Mouse (Mus musculus) retina, adult 2 months (tissue): ENCODE results near the gene Eif6.

Experiments used
- DNase-seq: peaks from one replicate; pipeline ENCODE4 v3.0.0-alpha.2; 2012; ENCODE audit warnings: low read depth, low spot score

Eif6 gene

DNA sequence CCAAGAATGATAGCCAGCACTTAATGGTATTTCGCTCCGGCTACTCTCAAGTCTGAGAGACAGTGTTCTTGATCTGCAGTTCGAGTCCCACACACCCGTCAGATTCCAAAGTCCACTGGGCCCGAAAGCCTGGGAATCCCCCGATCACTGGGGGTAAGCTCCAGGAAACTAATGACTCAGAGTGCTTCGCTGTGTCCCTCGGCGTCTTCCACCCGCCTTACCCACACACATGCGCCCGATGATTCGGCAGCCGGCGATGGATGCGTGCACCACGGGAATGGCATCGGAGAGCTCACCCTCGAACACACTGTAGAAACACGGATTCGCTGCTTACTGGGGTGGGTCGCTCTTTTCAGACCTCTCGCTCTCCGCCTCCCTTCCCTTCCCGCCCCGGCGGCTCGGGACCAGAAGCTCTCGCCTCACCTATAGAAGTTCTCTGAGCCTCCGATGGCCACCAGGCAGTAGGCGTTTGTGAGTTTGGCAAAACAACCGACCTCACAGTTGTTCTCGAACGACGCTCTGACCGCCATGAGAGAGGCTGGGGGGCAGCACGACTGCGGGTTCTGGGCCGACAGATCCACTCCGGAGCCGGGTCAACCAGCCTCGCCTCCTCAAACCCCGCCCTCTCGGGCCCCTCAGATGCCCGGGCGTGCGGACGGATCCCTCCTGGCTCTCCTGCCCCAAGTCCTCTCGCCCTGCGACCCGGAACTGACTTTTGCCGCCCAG lies 658 bp downstream of the Eif6 start:
- no peak for DNase-seq

DNA sequence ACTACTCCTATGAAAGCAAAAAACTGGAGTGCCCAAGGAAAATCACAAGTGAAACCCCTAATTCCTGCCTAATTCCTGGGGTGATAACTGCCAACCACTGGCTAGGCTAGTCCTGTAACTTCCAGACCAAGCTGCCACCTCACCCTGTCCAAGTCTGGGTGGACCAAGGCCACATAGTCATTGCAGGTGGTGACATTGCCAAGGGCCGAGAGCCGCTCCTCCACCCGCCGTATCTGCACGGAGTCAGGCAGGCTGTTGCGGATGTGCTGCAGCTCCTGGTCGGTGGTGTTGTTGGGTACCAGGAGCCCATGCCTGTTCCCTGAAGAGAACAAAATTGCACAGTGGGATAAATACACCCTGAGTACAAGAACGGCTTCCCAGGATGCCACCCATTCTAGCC lies 3.0 kb downstream of the Eif6 start:
- DNase-seq, result no peak

DNA sequence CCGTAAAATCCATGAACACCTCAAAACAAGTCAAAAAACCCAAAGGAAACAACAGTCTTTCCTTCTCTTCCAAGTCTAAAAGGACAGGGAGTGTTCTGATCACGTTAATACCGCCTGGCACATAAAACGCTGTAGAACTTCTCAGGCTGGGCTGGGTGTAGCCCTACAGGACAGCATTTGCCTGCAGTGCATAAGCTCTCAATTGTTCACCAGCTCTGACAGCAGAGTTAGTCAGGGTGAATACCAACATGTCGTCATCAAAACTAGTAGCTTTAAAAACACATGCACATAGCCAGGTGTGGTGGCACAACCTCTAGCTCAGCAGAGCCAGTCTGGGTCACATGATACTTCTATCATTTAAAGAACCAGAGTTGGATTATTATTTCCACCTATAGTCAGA lies 5.9 kb downstream of the Eif6 start:
- DNase-seq, result no peak

DNA sequence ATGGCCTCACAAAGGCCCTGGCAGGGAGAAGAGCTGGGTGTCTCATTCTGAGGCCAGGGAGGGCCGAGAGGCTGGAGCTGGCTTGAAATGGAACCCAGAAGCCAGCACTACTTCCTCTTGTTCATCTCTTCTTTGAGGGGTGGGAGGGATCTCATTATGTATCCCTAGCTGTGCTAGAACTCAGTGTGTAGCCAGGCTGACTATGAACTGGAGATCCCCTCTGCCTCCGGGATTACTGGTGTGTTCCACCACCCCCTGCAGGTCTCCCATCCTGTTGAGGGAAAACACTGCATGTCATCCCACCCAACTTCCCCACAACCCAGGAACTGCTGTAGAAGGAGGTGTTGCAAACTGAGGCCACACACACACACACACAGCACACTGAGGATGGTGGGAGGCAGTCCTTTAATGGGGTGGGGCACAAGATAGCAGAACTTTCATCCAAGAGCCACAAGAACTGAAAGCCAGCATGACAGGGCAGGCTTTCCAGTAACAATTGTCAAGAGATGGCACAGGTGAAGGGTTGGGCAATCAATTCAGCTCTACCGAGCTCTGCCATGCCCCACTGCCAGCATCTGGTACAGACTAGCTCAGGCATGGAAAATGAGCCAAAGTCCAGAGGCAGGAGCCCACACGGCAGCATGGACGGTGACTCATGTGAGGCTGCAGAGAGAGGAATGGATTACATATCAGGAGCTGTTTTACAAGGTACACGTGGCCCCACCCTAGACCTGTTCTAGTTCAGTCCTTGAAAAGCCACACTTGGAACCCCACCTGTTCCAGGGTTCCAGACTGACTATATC lies 7.1 kb downstream of the Eif6 start:
- DNase-seq, result no peak

DNA sequence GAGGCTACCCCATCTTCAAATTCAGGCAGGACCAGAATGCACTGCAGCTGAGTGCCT lies 7.5 kb downstream of the Eif6 start, which contains the start of gene BC029722:
Gene BC029722 (minus strand): TSS at position 35 of the 57 bp plus-strand sequence.
- no peak for DNase-seq

DNA sequence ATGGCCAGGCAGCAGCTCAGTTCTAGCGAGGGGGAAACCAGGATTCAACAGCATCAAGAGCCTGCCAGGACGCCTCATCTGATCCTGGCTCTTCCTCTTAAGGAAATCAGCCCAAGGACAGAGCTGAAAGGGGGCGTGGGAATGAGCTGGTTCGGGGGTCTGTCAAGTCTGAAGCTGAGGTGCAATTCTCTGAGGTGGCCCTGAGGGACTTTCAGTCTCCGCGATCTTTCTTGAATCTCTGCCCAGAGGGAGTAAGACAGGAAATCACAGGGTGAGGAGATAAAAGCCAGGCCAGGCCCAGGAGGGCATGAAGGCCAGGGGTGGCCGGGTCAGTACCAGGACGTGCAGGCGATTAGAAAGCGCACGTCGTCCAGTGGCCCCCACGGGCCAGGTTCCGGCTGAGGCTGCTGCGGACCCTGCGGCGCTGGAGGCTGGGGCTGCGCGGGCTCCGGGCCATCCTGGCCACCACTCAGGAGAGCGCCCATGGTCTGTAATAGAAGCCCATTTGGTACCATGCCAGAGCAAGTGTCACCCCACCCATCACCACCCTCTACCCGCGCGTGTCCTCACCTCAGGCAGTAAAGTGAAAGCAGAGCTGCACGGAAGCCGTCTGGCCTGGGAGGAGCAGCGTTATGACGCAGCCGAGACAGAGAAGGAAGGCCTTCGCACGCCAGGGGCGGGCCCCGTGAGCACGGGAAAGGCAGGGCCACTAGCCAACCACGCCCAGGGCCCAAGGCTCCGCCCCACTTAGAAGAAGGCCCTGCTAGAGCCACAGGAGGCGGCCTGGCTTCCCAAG lies 7.9 kb downstream of the Eif6 start:
- peak; percentile 77 for DNase-seq

DNA sequence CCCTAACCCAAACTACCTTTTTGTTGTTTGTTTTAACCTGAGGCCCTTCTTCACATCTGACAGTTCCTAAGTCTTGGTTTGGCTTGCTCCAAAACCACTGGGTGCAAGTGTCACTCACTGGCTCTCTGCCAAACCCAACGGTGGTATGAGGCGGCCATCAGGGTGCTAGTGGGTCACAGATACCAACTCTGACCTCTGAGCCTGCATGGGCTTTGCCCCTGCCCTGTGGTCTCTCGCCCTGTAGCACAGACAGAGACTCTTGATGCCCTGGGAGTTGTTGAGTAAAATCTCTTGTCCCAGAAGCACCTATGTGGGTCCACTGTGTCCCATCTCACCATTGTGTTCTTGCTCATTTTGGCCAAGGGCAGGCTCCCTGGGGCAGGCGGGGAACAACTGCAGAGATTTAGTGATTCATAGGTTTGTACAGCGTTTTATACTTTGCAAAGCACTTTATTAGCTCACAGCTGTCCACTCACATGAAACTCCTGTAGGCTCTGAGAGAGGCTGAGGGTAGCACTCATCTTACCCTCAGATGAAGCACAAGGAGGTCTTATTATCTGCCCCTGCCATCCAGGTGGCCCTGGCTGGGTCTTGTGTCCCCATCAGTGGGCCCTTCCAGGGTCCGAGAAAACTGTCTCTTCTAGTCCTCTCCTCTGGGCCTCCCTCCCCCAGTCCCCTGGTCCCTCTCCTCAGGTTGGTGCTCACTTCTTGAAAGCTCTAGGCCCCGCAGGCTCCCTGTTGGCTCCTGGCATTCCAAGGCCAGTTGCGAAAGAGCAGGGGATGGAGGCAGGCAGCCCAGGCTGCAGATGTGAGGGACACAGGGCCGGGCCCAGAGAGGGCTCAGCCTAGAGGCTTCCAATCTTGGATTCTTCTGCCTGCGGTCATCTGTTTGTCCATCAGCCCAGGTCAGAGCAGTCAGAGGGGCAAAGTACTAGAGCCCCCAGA lies 9.2 kb downstream of the Eif6 start:
- no peak for DNase-seq

DNA sequence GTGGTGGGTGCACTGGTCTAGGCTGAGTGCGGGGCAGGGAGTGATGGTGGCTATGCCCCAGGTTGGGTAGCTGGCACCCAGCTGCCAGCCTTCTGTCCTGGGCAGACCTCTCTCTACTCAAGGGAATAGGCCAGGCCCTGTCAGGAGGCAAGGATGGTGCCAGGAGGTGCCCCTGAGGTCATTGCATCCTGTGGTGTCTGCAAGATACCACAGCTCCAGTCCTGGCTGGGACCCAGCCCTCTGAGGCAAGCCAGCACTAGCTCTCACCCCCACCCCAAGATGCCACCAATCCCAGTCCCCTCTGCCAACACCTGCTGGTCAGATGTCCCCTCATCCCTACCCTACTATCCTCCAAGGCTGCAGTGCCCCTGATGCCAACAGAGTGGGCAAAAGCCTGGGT lies 10.5 kb downstream of the Eif6 start:
- no peak for DNase-seq

DNA sequence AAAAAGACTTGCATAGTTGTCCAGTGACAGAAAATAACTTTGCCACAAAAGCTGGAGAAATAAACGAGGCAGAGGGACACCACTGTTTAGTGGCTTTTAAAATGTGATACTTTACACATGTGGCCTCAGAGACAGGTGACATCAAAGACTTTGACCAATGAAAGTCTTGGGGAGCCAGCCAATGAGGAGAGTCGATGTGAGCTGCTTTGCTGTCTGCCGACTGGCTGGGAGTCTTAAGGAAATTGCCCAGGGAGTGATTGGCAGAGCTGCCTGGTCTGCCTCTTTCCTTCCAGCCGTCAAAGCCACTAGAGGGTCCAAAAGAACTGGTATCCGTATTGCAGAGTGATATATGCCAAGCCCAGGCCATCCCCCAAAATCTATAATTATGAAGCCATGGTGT lies 11.9 kb downstream of the Eif6 start:
- no peak for DNase-seq

DNA sequence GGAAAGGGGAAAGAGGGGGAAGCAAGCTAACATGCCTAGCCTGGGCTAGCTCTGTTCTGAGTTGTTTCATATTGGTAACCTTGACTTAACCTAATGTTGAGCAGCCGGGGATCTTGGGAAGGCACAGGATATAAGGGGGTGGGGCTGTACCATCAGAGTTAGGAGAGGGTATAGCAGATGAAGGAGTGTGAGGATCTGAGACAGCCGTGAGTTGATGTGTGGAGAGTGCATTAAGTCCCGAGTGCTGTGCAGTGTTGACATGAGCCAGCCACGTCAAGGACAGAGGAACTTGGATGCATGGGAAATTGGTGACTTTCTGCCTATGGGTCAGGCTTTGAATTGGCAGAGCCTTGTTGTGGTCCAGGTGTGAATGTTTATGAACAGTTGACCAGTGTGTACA lies 14.1 kb downstream of the Eif6 start:
- DNase-seq, result no peak

DNA sequence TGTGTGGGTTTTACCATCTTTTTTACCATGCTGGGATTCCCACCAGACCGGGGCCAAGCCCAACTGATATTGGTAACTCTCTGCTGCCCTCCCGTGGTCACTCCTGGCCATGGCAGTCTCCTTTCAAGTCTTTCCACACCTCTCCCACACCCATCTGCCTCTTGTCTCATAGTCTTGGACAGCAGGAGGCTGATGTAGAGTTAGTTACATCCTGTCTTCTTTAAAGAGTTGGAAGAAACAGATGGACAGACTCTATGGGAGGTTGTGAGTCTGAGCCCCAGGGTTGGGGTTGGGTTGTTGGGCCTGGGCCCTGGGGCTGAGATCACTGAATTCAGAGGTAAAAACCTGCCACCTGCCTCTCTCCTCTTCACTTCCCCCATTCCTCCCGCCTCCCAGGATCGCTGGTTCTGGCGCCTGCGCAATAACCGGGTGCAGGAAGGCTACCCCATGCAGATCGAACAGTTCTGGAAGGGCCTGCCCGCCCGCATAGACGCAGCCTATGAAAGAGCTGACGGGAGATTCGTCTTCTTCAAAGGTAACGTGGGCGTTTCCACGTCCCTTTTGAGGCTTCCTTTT lies 14.8 kb downstream of the Eif6 start:
- peak; percentile 36 for DNase-seq

DNA sequence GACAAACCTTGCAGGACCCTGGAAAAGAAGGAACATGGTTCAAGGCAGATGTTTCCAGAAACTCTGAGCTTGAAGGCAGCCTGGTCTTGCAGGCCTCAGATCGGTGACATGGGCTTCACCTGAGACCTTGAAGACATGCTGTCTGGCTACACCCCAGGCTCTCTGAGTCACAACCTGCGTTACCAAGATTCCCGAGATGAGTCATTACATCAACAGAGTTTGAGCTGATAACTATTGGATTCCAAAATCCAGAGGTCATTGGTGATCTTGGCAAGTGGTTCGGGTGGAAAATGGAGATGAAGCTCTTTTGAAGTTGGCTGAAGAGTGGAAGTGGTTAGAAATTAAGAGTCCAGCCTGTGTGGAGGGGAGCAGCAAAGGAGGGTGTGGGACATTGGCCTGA lies 17.1 kb downstream of the Eif6 start:
- DNase-seq, result no peak

DNA sequence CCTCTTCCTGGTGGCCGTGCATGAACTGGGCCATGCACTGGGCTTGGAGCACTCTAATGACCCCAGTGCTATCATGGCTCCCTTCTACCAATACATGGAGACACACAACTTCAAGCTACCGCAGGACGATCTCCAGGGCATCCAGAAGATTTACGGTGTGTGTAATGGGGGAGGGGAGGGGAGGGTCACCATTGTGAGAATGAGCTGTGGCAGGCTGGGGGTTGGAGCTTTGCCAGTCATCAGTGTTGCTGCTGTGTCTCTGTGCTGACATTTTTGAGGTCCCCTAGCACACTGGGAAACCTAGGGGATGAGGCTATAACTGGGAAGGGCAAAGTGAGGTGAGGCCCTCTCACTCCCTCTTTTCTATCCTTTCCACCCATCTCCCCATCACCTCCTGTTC lies 19.3 kb downstream of the Eif6 start:
- DNase-seq, result no peak

DNA sequence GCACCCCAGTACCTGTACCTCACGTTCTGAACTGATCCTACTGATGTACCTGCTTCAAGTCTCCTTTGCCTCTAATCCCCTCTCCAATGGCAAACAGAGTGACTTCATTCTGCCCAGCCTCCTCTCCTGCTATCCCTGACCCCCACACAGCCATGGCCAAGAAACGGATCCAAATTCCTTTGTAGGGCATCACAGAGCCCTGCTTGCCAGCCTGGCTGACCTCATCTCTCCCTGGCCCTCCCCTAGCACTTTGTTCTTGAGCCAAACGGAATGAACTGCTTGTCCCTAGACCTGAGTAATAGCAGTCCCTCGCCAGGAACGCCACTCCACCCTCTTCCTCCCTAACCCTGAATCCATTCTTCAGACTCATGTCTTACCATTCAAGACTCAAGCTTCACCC lies 20.2 kb downstream of the Eif6 start:
- no peak for DNase-seq

DNA sequence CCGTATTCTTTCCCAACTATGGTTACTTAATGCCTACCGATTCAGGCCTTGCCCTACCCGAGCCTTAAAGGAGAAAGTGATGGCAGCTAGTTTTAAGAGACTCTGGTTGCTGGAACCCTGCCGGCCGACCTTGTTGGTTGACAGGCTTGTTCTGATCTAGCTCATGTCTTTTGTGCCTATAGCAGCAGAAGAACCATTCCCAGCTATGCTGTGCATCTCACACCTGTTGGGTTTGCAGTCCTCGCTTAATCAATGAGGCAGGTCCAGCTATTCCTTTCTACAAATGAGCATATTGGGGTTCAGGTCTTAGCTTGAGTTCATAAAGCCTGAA lies 20.8 kb downstream of the Eif6 start:
- no peak for DNase-seq

DNA sequence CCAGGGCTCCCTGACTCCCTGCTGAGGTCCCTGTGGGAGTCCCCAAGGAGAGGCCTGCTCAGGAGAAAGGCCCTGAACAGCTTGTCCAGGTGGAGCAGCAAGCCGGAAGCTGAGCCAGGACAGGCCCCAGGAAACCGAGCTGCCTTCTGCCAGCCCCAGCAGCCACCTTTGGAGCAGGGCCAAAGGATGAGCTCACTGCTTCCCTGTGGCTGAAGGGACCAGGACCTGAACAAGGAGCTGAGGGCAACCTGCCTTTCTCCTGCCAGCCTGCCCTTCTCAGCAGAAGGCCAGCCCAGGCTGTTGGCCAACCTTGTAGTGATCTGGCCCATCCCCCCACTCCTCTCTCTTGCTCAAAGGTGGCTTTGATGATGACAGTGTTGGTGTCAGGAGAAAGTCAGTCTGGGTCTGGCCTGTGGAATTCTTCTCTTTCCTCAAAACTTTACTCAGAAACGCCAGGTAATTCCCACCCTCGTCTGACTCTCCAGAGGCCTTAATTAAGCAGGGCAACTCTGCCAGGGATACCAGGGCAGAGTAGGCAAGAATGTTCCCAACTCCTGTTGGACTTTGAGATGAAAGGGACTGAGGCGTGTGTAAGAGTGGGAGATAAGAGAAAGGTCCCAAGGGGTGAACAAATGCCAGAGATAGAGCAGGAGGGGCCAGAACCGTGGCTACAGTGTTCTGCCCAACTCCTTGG lies 21.3 kb downstream of the Eif6 start:
- no peak for DNase-seq

DNA sequence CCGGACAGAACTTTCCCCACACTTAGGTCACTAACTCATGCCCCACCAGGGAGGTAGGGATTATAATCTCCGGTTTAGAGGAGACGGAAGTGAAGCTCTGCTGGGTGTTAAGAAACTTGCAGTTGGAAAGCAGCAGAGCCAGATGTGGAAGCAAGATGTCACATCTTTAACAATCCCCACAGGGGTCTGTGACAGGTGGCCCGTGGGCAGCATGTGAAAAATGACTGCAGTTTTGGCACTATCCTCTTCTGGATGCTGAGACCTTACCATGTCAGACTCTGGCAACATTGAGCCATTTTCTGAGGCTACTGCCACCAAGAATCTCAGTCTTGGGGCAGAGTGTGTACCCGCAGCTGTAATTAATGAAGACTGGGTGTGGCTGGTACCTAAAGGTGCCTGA lies 22.7 kb downstream of the Eif6 start:
- DNase-seq, result no peak

DNA sequence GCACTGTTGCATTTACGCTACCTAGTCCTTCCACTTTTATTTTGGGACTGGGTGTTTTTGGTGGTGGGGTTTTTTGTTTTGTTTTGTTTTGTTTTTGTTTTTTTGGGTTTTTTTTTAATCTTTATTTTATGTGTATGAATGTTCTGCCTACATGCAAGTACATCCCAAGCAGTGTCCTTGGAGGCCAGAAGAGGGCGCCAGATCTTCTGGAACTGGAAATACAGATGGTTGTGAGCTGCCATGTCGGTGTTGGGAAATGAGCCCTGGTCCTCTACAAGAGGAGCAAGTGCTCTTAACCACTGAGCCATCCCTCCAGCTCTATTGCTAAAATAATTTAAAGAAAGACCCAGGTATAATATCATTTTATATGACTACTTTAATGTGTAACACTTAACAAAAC lies 24.0 kb downstream of the Eif6 start:
- DNase-seq, result no peak

DNA sequence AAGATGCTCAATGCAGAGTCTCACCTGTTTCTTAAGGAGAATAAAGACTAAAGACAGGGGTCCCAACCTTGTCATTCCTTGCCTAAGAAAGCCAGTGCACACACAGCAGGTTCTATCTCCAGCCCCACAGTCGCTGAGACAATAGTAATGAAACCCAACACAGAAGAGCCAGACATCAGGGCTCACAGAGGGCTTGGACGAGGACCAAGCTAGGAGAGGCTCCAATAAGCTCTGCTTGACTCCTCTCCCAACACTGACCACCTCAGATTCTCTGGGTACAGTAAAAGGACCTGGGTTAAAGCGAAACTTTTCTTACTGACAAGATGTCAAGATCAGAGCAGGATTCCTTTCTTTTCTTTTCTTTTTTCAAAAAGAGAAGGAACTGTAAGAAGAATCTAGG lies 28.1 kb downstream of the Eif6 start:
- no peak for DNase-seq

DNA sequence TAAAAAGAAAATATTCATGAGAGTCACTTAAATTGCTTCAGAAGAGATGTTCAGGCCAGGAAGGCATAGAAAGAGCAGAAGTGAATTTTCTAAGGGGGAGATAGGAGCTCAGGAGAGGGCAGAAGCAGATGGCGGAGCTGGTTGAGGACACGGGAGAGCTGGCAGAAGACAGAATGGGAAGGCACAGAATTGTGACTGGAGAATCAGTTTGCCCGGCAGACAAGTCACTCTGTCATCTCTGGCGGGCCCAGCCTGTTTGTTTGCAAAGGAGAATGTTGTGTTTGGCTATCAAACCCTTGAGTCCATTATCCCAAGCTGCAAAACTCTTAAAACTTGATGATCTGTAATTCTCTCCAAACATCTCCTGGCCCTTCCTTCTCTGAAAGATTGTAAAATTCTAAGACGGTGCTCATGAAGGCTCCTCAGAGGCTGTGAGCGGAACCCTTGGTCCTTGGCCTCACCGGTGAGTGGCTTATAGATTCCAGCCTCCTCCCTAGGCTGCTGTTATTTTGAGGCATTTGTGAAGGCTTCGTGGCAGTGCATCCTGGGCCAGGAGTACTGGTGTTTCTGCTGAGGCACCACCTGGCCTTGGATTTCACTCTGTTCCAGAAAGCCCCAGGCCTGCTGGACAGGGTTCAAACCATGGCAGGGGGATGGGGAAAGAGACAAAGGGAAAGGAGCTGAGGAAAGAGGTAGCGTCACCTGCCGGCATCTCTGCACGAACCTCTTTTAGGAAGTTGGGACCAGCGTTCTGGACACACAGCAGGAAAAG lies 31.9 kb downstream of the Eif6 start:
- DNase-seq, result no peak
